Mouse (Mus musculus): ENCODE measurements around the gene Fam167b. TPM values are rescaled to one million over a fixed set of nuclear protein-coding genes. Genes with fewer than 3 reads are reported as not detected.

The Fam167b gene
- polyA plus RNA-seq, 1 experiment: not detected

GRCm38 (mm10) chr4:129615801-129616290 lies 37.5 kb upstream of the Fam167b start:
- TF ChIP-seq GATA1 (IDR thresholded peaks at IDR 0.05; ENCODE audit: low read length): no peak

- no peak for TF ChIP-seq GATA1 (IDR thresholded peaks at IDR 0.05; ENCODE audit: low read length)
These were observed 35.7 kb upstream of the Fam167b start, which contains the start of gene Dcdc2b for GRCm38 (mm10) chr4:129614093-129614492. Gene Dcdc2b (minus strand): TSS chr4:129614257.

GRCm38 (mm10) chr4:129610472-129610871 lies 32.1 kb upstream of the Fam167b start:
- TF ChIP-seq GATA1 (IDR thresholded peaks at IDR 0.05; ENCODE audit: low read length): no peak

GRCm38 (mm10) chr4:129610026-129610425 lies 31.7 kb upstream of the Fam167b start:
- TF ChIP-seq GATA1 (IDR thresholded peaks at IDR 0.05; ENCODE audit: low read length): no peak

- no peak for TF ChIP-seq GATA1 (IDR thresholded peaks at IDR 0.05; ENCODE audit: low read length)
These were observed 30.8 kb upstream of the Fam167b start for GRCm38 (mm10) chr4:129609139-129609631.

GRCm38 (mm10) chr4:129608426-129609025 lies 30.2 kb upstream of the Fam167b start:
- no peak for TF ChIP-seq GATA1 (IDR thresholded peaks at IDR 0.05; ENCODE audit: low read length)

- no peak for TF ChIP-seq GATA1 (IDR thresholded peaks at IDR 0.05; ENCODE audit: low read length)
These were observed 22.1 kb upstream of the Fam167b start, which contains the start of the genes Eif3i and Tmem234 for GRCm38 (mm10) chr4:129600233-129601158. Gene Eif3i (minus strand): TSS chr4:129600648. Gene Tmem234 (plus strand): TSS chr4:129600668.

GRCm38 (mm10) chr4:129588865-129589264 lies 10.5 kb upstream of the Fam167b start:
- TF ChIP-seq GATA1 (IDR thresholded peaks at IDR 0.05; ENCODE audit: low read length): no peak

- TF ChIP-seq GATA1 (IDR thresholded peaks at IDR 0.05; ENCODE audit: low read length): no peak
These were observed 8.6 kb upstream of the Fam167b start for GRCm38 (mm10) chr4:129586943-129587342.

- TF ChIP-seq GATA1 (IDR thresholded peaks at IDR 0.05; ENCODE audit: low read length): no peak
These were observed 7.4 kb upstream of the Fam167b start for GRCm38 (mm10) chr4:129585773-129586172.

GRCm38 (mm10) chr4:129584884-129585608 lies 6.7 kb upstream of the Fam167b start:
- TF ChIP-seq GATA1 (IDR thresholded peaks at IDR 0.05; ENCODE audit: low read length): no peak

GRCm38 (mm10) chr4:129584370-129584769 lies 6.0 kb upstream of the Fam167b start:
- TF ChIP-seq GATA1 (IDR thresholded peaks at IDR 0.05; ENCODE audit: low read length): no peak

- TF ChIP-seq GATA1 (IDR thresholded peaks at IDR 0.05; ENCODE audit: low read length): no peak
These were observed 3.9 kb upstream of the Fam167b start for GRCm38 (mm10) chr4:129582251-129582650.

- TF ChIP-seq GATA1 (IDR thresholded peaks at IDR 0.05; ENCODE audit: low read length): no peak
These were observed 2.0 kb upstream of the Fam167b start for GRCm38 (mm10) chr4:129580347-129580746.

GRCm38 (mm10) chr4:129577688-129578087 lies 661 bp downstream of the Fam167b start:
- no peak for TF ChIP-seq GATA1 (IDR thresholded peaks at IDR 0.05; ENCODE audit: low read length)
